Mouse (Mus musculus) hindbrain, embryonic 14.5 days (tissue): ENCODE measurements at regions not wholly inside any gene's neighbourhood (a gene's known extent, or its start where the extent isn't known, plus 50 kb on each side); places are given as distances from the start of the nearest gene placed in this dataset.
A peak's percentile ranks its signal among the peaks of the same experiment; 100 is the strongest.

Experiments used
- ATAC-seq: fragments of 200-750 bp; cut with Nextera tagmentation; 2 replicates; pipeline ENCODE4 v1.8.0; 2017; ENCODE audit warnings: moderate number of reproducible peaks, mild to moderate bottlenecking, moderate TSS enrichment, moderate library complexity; ENCODE audit not compliant: low FRiP score
- DNase-seq: peaks from one replicate; pipeline ENCODE4 v3.0.0-alpha.2; 2015; ENCODE audit warnings: low spot score
- H3K27ac ChIP-seq: fragments of 300-500 bp; sonication (generic); 2 replicates; pipeline ENCODE4 v1.5.1; 2014; ENCODE audit warnings: mild to moderate bottlenecking, moderate library complexity
- H3K27me3 ChIP-seq: fragments of 300-500 bp; sonication (generic); 2 replicates; pipeline ENCODE4 v1.6.1; 2014; ENCODE audit warnings: mild to moderate bottlenecking, low read length, mixed read lengths; ENCODE audit not compliant: control insufficient read depth, insufficient read depth
- H3K36me3 ChIP-seq: fragments of 300-500 bp; sonication (generic); replicated peaks from 2 replicates; pipeline ENCODE4 v1.6.1; 2014; ENCODE audit not compliant: control insufficient read depth, insufficient read depth
- H3K4me1 ChIP-seq: fragments of 300-500 bp; sonication (generic); replicated peaks from 2 replicates; pipeline ENCODE4 v1.6.1; 2014; ENCODE audit warnings: antibody characterized with exemption, low read length, mixed read lengths; ENCODE audit not compliant: control insufficient read depth, insufficient read depth
- H3K4me2 ChIP-seq: fragments of 300-500 bp; sonication (generic); replicated peaks from 2 replicates; pipeline ENCODE4 v1.6.1; 2014; ENCODE audit warnings: mild to moderate bottlenecking, moderate library complexity
- H3K4me3 ChIP-seq: fragments of 300-500 bp; sonication (generic); replicated peaks from 2 replicates; pipeline ENCODE4 v1.5.1; 2014; ENCODE audit warnings: mild to moderate bottlenecking, low read length
- H3K9ac ChIP-seq: fragments of 300-500 bp; sonication (generic); 2 replicates; pipeline ENCODE4 v1.6.1; 2014
- H3K9me3 ChIP-seq: fragments of 300-500 bp; sonication (generic); 2 replicates; pipeline ENCODE4 v1.6.1; 2016; ENCODE audit warnings: low read length; ENCODE audit not compliant: control insufficient read depth
- WGBS: fragments of 180-500 bp; shearing (Covaris S2); extraction: QIAGEN DNeasy Blood & Tissue Kit; methylation state at CpG from one replicate; pipeline ENCODE4 v1.1.7; 2014; 5-methylcytosine and 5-hydroxymethylcytosine counted together

- Histone ChIP-seq H3K4me1 (peaks cover 41% of the 10 kb centered on the region), H3K4me3 (no peak overlapping the region), H3K27ac (no peak overlapping the region), H3K9ac (no peak overlapping the region), H3K36me3 (no peaks in the 10 kb centered on the region), H3K27me3 (no peaks in the 10 kb centered on the region), H3K4me2 (no peak overlapping the region), H3K9me3 (no peaks in the 10 kb centered on the region)
- ATAC-seq (no peak), DNase-seq (no peak)
- WGBS: 84% methylated on average over 2 of the region's 2 CpGs
These were observed 279.8 kb downstream of the Rps24 start for GRCm38 (mm10) chr14:24766690-24767089.

GRCm38 (mm10) chr14:24767316-24767715 is 280.4 kb downstream of the Rps24 start:
- H3K36me3 ChIP-seq: no peaks in the 10 kb centered on the region
- no peaks in the 10 kb centered on the region for H3K9me3 ChIP-seq
- no peak overlapping the region for H3K27ac ChIP-seq
- 83% methylated on average over 5 of the region's 5 CpGs for WGBS
- no peaks in the 10 kb centered on the region for H3K27me3 ChIP-seq
- no peak for ATAC-seq
- H3K9ac ChIP-seq: no peak overlapping the region
- H3K4me1 ChIP-seq: peaks cover 39% of the 10 kb centered on the region
- DNase-seq: no peak
- H3K4me2 ChIP-seq: no peak overlapping the region
- no peak overlapping the region for H3K4me3 ChIP-seq

- H3K9ac ChIP-seq: no peak overlapping the region
- no peak overlapping the region for H3K4me2 ChIP-seq
- ATAC-seq (no peak), DNase-seq (no peak)
- no peak overlapping the region for H3K27ac ChIP-seq
- peaks cover 33% of the 10 kb centered on the region for H3K4me1 ChIP-seq
- no peaks in the 10 kb centered on the region for H3K27me3 ChIP-seq
- no peaks in the 10 kb centered on the region for H3K9me3 ChIP-seq
- 85% methylated on average over 5 of the region's 5 CpGs for WGBS
- H3K36me3 ChIP-seq: no peaks in the 10 kb centered on the region
- H3K4me3 ChIP-seq: no peak overlapping the region
These were observed 281.0 kb downstream of the Rps24 start for GRCm38 (mm10) chr14:24767964-24768363.

GRCm38 (mm10) chr14:24769451-24769850 is 282.5 kb downstream of the Rps24 start:
- H3K27me3 ChIP-seq: no peaks in the 10 kb centered on the region
- H3K27ac ChIP-seq: peak overlapping the region; percentile 68; the same call in 1 of the 2 replicates
- DNase-seq (no peak), ATAC-seq (0 out of 2 replicates have a peak, but pooled peaks have one; percentile 8)
- no peak overlapping the region for H3K4me3 ChIP-seq
- no peaks in the 10 kb centered on the region for H3K36me3 ChIP-seq
- H3K4me2 ChIP-seq: no peak overlapping the region
- H3K9me3 ChIP-seq: no peaks in the 10 kb centered on the region
- peaks cover 21% of the 10 kb centered on the region for H3K4me1 ChIP-seq
- H3K9ac ChIP-seq: no peak overlapping the region
- WGBS: 60% methylated on average over 3 of the region's 3 CpGs

GRCm38 (mm10) chr14:24770015-24770977 is 283.4 kb downstream of the Rps24 start:
- ATAC-seq (0 out of 2 replicates have a peak, but pooled peaks have one; percentile 27), DNase-seq (no peak)
- Histone ChIP-seq H3K9me3 (no peaks in the 10 kb centered on the region), H3K4me1 (peaks cover 16% of the 10 kb centered on the region), H3K36me3 (no peaks in the 10 kb centered on the region), H3K4me3 (no peak overlapping the region), H3K4me2 (no peak overlapping the region), H3K27me3 (no peaks in the 10 kb centered on the region), H3K9ac (no peak overlapping the region), H3K27ac (peak overlapping the region; percentile 68; the same call in 1 of the 2 replicates)
- 24% methylated on average over 11 of the region's 11 CpGs for WGBS

- H3K9me3 ChIP-seq: no peaks in the 10 kb centered on the region
These were observed 284.7 kb downstream of the Rps24 start for GRCm38 (mm10) chr14:24771663-24772062.

GRCm38 (mm10) chr14:24772129-24772528 is 285.2 kb downstream of the Rps24 start:
- no peaks in the 10 kb centered on the region for H3K27me3 ChIP-seq
- no peak overlapping the region for H3K4me2 ChIP-seq
- no peaks in the 10 kb centered on the region for H3K36me3 ChIP-seq
- H3K4me1 ChIP-seq: peaks cover 16% of the 10 kb centered on the region
- ATAC-seq: no peak
- H3K9me3 ChIP-seq: no peaks in the 10 kb centered on the region
- H3K4me3 ChIP-seq: no peak overlapping the region
- WGBS: 85% methylated on average over 4 of the region's 4 CpGs
- DNase-seq: no peak
- no peak overlapping the region for H3K27ac ChIP-seq
- H3K9ac ChIP-seq: no peak overlapping the region

More at GRCm38 (mm10) chr14:24771663-24772062, 284.7 kb downstream of the Rps24 start:
- 84% methylated on average over 1 of the region's 1 CpGs for WGBS
- H3K9ac ChIP-seq: no peak overlapping the region
- peaks cover 16% of the 10 kb centered on the region for H3K4me1 ChIP-seq
- no peaks in the 10 kb centered on the region for H3K36me3 ChIP-seq
- H3K4me2 ChIP-seq: no peak overlapping the region
- ATAC-seq (no peak), DNase-seq (no peak)
- no peak overlapping the region for H3K27ac ChIP-seq
- no peaks in the 10 kb centered on the region for H3K27me3 ChIP-seq
- no peak overlapping the region for H3K4me3 ChIP-seq

- ATAC-seq (peak; percentile 95), DNase-seq (peak; percentile 85)
- H3K4me3 ChIP-seq: peak overlapping the region; percentile 22
- no peaks in the 10 kb centered on the region for H3K9me3 ChIP-seq
- peak overlapping the region; percentile 97 for H3K27ac ChIP-seq
- peak overlapping the region; percentile 52 for H3K9ac ChIP-seq
- peaks cover 24% of the 10 kb centered on the region for H3K4me1 ChIP-seq
- H3K36me3 ChIP-seq: no peaks in the 10 kb centered on the region
- H3K27me3 ChIP-seq: no peaks in the 10 kb centered on the region
- H3K4me2 ChIP-seq: peak overlapping the region; percentile 49
- under 1% methylated on average over 38 of the region's 39 CpGs for WGBS
These were observed 292.1 kb downstream of the Rps24 start for GRCm38 (mm10) chr14:24778748-24779630.

- peaks cover 24% of the 10 kb centered on the region for H3K4me1 ChIP-seq
- ATAC-seq (no peak), DNase-seq (no peak)
- no peaks in the 10 kb centered on the region for H3K27me3 ChIP-seq
- 86% methylated on average over 3 of the region's 3 CpGs for WGBS
- H3K9ac ChIP-seq: no peak overlapping the region
- H3K9me3 ChIP-seq: no peaks in the 10 kb centered on the region
- H3K36me3 ChIP-seq: no peaks in the 10 kb centered on the region
- H3K4me2 ChIP-seq: no peak overlapping the region
- no peak overlapping the region for H3K27ac ChIP-seq
- no peak overlapping the region for H3K4me3 ChIP-seq
These were observed 294.7 kb downstream of the Rps24 start for GRCm38 (mm10) chr14:24781674-24782073.
